Mouse (Mus musculus): ENCODE data around the gene 4931429L15Rik.

The 4931429L15Rik gene

GRCm38 (mm10) chr9:46257546-46257945 is 62.2 kb downstream of the 4931429L15Rik start:
- no peak for DNase-seq (ENCODE audit: low read depth)

- DNase-seq (ENCODE audit: low read depth): no peak
These were observed 63.0 kb downstream of the 4931429L15Rik start for GRCm38 (mm10) chr9:46256658-46257385.

- no peak for DNase-seq (ENCODE audit: low read depth)
These were observed 63.6 kb downstream of the 4931429L15Rik start for GRCm38 (mm10) chr9:46256177-46256576.
